Mouse (Mus musculus) limb, embryonic 14.5 days (tissue): ENCODE measurements around the gene Mroh8. TPM values are rescaled to one million over a fixed set of nuclear protein-coding genes. Genes with fewer than 3 reads are reported as not detected.

Experiments
- ATAC-seq: fragments of 200-750 bp; cut with Nextera tagmentation; 2 replicates; pipeline ENCODE4 v1.8.0; 2017; ENCODE audit warnings: low read depth, moderate number of reproducible peaks, moderate TSS enrichment; ENCODE audit not compliant: low FRiP score
- DNase-seq: peaks from one replicate; pipeline ENCODE4 v3.0.0-alpha.2; 2015; ENCODE audit warnings: low spot score
- H3K27ac ChIP-seq: fragments of 300-500 bp; sonication (generic); replicated peaks from 2 replicates; pipeline ENCODE4 v1.5.1; 2014; ENCODE audit warnings: low read depth, mild to moderate bottlenecking, low read length, moderate library complexity, mixed read lengths
- H3K27me3 ChIP-seq: fragments of 300-500 bp; sonication (generic); 2 replicates; pipeline ENCODE4 v1.6.1; 2014; ENCODE audit warnings: low read length, mixed read lengths; ENCODE audit not compliant: control insufficient read depth, insufficient read depth
- H3K36me3 ChIP-seq: fragments of 300-500 bp; sonication (generic); 2 replicates; pipeline ENCODE4 v1.6.1; 2014; ENCODE audit warnings: mild to moderate bottlenecking, low read length, moderate library complexity, mixed read lengths; ENCODE audit not compliant: control insufficient read depth, insufficient read depth
- H3K4me1 ChIP-seq: fragments of 300-500 bp; sonication (generic); 2 replicates; pipeline ENCODE4 v1.6.1; 2014; ENCODE audit warnings: antibody characterized with exemption, low read length, mixed read lengths; ENCODE audit not compliant: control insufficient read depth, insufficient read depth
- H3K4me2 ChIP-seq: fragments of 300-500 bp; sonication (generic); replicated peaks from 2 replicates; pipeline ENCODE4 v1.6.1; 2014; ENCODE audit warnings: low read depth, mild to moderate bottlenecking, low read length, moderate library complexity; ENCODE audit not compliant: severe bottlenecking
- H3K4me3 ChIP-seq: fragments of 300-500 bp; sonication (generic); replicated peaks from 2 replicates; pipeline ENCODE4 v1.5.1; 2014; ENCODE audit warnings: low read length
- H3K9ac ChIP-seq: fragments of 300-500 bp; sonication (generic); 2 replicates; pipeline ENCODE4 v1.6.1; 2014; ENCODE audit warnings: mild to moderate bottlenecking, low read depth, low read length, moderate library complexity; ENCODE audit not compliant: severe bottlenecking
- H3K9me3 ChIP-seq: fragments of 300-500 bp; sonication (generic); 2 replicates; pipeline ENCODE4 v1.6.1; 2016; ENCODE audit warnings: low read length; ENCODE audit not compliant: control insufficient read depth
- POLR2A ChIP-seq: fragments of 200-500 bp; IDR thresholded peaks from 2 replicates; pipeline ENCODE4 v1.8.0; 2012; ENCODE audit warnings: inconsistent platforms, mild to moderate bottlenecking, moderate library complexity, borderline replicate concordance; ENCODE audit not compliant: insufficient read depth, insufficient read length; ENCODE audit errors: extremely low read depth
- WGBS: fragments of 180-500 bp; shearing (Covaris S2); extraction: QIAGEN DNeasy Blood & Tissue Kit; methylation state at CpG from one replicate; pipeline ENCODE4 v1.1.7; 2014; 5-methylcytosine and 5-hydroxymethylcytosine counted together
- polyA plus RNA-seq, 2 experiments: library from polyadenylated mRNA; depleted of rRNA in 1 of 2; stranded (reverse) in 1 of 2; unstranded in 1 of 2; fragments of >200 nt; fragmentation: Nextera tagmentation in 1 of 2; extraction: Ambion mirVana in 1 of 2; gene quantifications; 2 replicates each; pipeline versions ENCODE4 v1.2.1 to v1.2.3; 2012 to 2014

Gene Mroh8
- polyA plus RNA-seq, 2 experiments: 0.18 to 0.36 TPM

- 51% methylated on average over 8 of the region's 8 CpGs for WGBS
- ATAC-seq (no peak), DNase-seq (no peak)
- Histone ChIP-seq H3K4me1 (no peaks in the 10 kb centered on the region), H3K4me3 (no peak overlapping the region), H3K36me3 (peaks cover 93% of the 10 kb centered on the region), H3K9ac (no peak overlapping the region), H3K9me3 (no peaks in the 10 kb centered on the region), H3K27ac (no peak overlapping the region), H3K4me2 (no peak overlapping the region), H3K27me3 (no peaks in the 10 kb centered on the region)
- no peak for TF ChIP-seq POLR2A
Measured at GRCm38 (mm10) chr2:157320135-157320534, 40.8 kb upstream of the Mroh8 start.

GRCm38 (mm10) chr2:157317220-157317619, 37.9 kb upstream of the Mroh8 start:
- WGBS: 74% methylated on average over 6 of the region's 6 CpGs
- no peak for TF ChIP-seq POLR2A
- H3K4me2 ChIP-seq: no peak overlapping the region
- DNase-seq (no peak), ATAC-seq (no peak)
- no peak overlapping the region for H3K4me3 ChIP-seq
- H3K27ac ChIP-seq: no peak overlapping the region
- no peaks in the 10 kb centered on the region for H3K9me3 ChIP-seq
- H3K4me1 ChIP-seq: no peaks in the 10 kb centered on the region
- peaks cover 94% of the 10 kb centered on the region for H3K36me3 ChIP-seq
- no peaks in the 10 kb centered on the region for H3K27me3 ChIP-seq
- no peak overlapping the region for H3K9ac ChIP-seq

- H3K9me3 ChIP-seq: no peaks in the 10 kb centered on the region
- peaks cover 94% of the 10 kb centered on the region for H3K36me3 ChIP-seq
- no peak overlapping the region for H3K27ac ChIP-seq
- no peak for DNase-seq
- no peak for ATAC-seq
- no peaks in the 10 kb centered on the region for H3K27me3 ChIP-seq
- no peak for TF ChIP-seq POLR2A
- H3K4me1 ChIP-seq: no peaks in the 10 kb centered on the region
- 80% methylated on average over 14 of the region's 14 CpGs for WGBS
- no peak overlapping the region for H3K4me3 ChIP-seq
- H3K4me2 ChIP-seq: no peak overlapping the region
- no peak overlapping the region for H3K9ac ChIP-seq
Measured at GRCm38 (mm10) chr2:157316358-157316933, 37.1 kb upstream of the Mroh8 start.

- Histone ChIP-seq H3K27me3 (no peaks in the 10 kb centered on the region), H3K9me3 (no peaks in the 10 kb centered on the region), H3K9ac (no peak overlapping the region), H3K4me3 (no peak overlapping the region), H3K4me2 (no peak overlapping the region), H3K4me1 (no peaks in the 10 kb centered on the region), H3K27ac (no peak overlapping the region), H3K36me3 (peaks cover 91% of the 10 kb centered on the region)
- no peak for TF ChIP-seq POLR2A
- no peak for ATAC-seq
- no peak for DNase-seq
- WGBS: 80% methylated on average over 6 of the region's 6 CpGs
Measured at GRCm38 (mm10) chr2:157315486-157315885, 36.1 kb upstream of the Mroh8 start.

- Histone ChIP-seq H3K4me3 (no peak overlapping the region), H3K9me3 (no peaks in the 10 kb centered on the region), H3K4me1 (no peaks in the 10 kb centered on the region), H3K9ac (no peak overlapping the region), H3K4me2 (no peak overlapping the region), H3K27ac (no peak overlapping the region), H3K27me3 (no peaks in the 10 kb centered on the region), H3K36me3 (peaks cover 91% of the 10 kb centered on the region)
- TF ChIP-seq POLR2A: no peak
- ATAC-seq (no peak), DNase-seq (no peak)
- 71% methylated on average over 7 of the region's 7 CpGs for WGBS
Measured at GRCm38 (mm10) chr2:157314310-157314709, 35.0 kb upstream of the Mroh8 start.

- 77% methylated on average over 3 of the region's 3 CpGs for WGBS
- TF ChIP-seq POLR2A: no peak
- Histone ChIP-seq H3K9ac (no peak overlapping the region), H3K27me3 (no peaks in the 10 kb centered on the region), H3K4me3 (no peak overlapping the region), H3K36me3 (peaks cover 95% of the 10 kb centered on the region), H3K27ac (no peak overlapping the region), H3K9me3 (no peaks in the 10 kb centered on the region), H3K4me2 (no peak overlapping the region), H3K4me1 (no peaks in the 10 kb centered on the region)
- ATAC-seq (no peak), DNase-seq (no peak)
Measured at GRCm38 (mm10) chr2:157313718-157314117, 34.4 kb upstream of the Mroh8 start.
